In the genomic region with DNA sequence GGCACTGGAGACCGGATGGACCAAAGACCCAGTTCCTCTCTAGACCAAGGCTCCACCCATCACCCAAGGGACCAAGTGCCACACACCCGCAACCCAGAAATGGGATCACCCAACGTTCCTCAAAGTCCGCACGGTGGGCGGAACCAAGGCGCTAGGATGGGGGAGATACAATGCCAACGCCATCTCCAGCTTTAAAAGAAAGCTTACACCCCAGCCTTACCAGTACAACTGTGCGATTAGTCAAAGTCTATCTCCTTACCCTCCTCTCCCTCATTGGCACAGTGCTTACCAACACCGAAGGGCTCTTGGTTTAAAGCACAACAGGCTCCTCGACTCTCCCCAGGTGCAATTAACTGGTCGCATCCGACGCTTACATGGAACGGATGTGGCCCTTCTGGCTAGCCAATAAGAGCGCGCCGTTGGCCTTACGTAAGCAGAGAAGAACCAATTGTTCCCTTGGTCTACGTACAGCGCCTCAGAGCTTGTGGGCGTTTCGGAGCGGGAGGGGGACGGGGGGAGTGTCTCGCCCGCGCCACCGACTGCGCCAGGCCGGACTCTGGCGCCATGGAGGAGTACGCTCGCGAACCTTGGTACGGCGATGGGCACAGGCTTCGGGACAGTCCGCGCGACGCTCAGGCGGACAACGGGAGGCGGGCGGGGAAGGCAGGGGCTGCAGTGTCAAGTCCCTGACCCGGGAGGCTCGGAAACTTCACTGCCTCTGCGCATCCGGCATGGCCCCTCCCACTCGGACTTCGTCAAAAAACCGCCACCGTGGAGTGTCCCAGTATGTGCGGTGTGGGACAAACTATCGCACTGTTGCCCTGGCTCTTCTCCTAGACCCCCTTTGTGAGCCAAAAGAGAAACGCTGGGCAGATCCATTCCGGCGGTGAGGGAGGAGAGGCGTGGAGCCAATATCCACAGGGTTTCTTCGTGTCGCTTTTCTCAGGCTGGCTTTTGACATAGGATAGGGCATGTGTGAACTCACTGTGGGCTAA, we compare ENCODE assay signal across 8 mouse cellular contexts. TPM values are rescaled to one million over a fixed set of nuclear protein-coding genes. Genes with fewer than 3 reads are reported as not detected.
DNase-seq lines count a peak whose midpoint lies in the region; ATAC-seq lines count a peak whose summit lies in the region.

TSS of gene Pqbp1 (minus strand) at position 390 of the 995 bp plus-strand sequence.
TSS of gene Timm17b (plus strand) at position 478 of the 995 bp plus-strand sequence.

- H3K4me3 ChIP-seq in hindbrain, embryonic 11.5 days (ENCODE audit: low read depth, low read length): peak within 1 kb of the TSS; percentile 58

- H3K9me3 ChIP-seq in hindbrain, embryonic 11.5 days (ENCODE audit: control insufficient read depth, low read length): no peaks in the 10 kb centered on the region

- peak; percentile 93 for DNase-seq in Muller cell, postnatal 12 days (ENCODE audit: inconsistent ontology term)
- peak; percentile 95 for DNase-seq in cerebellum, adult 9-11 months
- DNase-seq in frontal cortex, adult 2 months (ENCODE audit: extremely low spot score in 1 of 2, low spot score in 1 of 2): peak; percentile 81 to 89
- peak; percentile 87 for DNase-seq in hindbrain, embryonic 11.5 days (ENCODE audit: low spot score)
- DNase-seq in layer of hippocampus, postnatal 10 days (ENCODE audit: low spot score in 2 of 2): peak; percentile 72 to 81
- peak; percentile 93 for DNase-seq in lung, postnatal 10 days
- DNase-seq in ovary, postnatal 36 days (ENCODE audit: low spot score): peak; percentile 80
- peak; percentile 84 for DNase-seq in thymus, postnatal 25 days

- WGBS in hindbrain, embryonic 11.5 days: 14% methylated on average over 52 of the region's 62 CpGs

- H3K27ac ChIP-seq in hindbrain, embryonic 11.5 days (ENCODE audit: low read depth, low read length): peak within 1 kb of the TSS; percentile 59

- H3K4me1 ChIP-seq in hindbrain, embryonic 11.5 days (replicated peaks; ENCODE audit: control insufficient read depth, insufficient read depth, low read length): no peaks in the 10 kb centered on the region

- peak within 1 kb of the TSS; percentile 42 for H3K4me2 ChIP-seq in hindbrain, embryonic 11.5 days (replicated peaks; ENCODE audit: low read depth, low read length)

- H3K36me3 ChIP-seq in hindbrain, embryonic 11.5 days (ENCODE audit: control insufficient read depth, insufficient read depth, low read length): no peaks in the 10 kb centered on the region

- peak; percentile 99 for ATAC-seq in hindbrain, embryonic 11.5 days (ENCODE audit: low FRiP score)

- H3K9ac ChIP-seq in hindbrain, embryonic 11.5 days (ENCODE audit: low read depth, low read length): peak within 1 kb of the TSS; percentile 62

- no peaks in the 10 kb centered on the region for H3K27me3 ChIP-seq in hindbrain, embryonic 11.5 days (ENCODE audit: control insufficient read depth, insufficient read depth, low read length)

RNA-seq across cellular contexts. Expression of gene Pqbp1, which starts in this region (rescaled TPM):
- polyA plus RNA-seq in frontal cortex, adult 2 months (2012; rRNA removed): 188 and 192 TPM in 2 replicates
- 155 and 161 TPM in 2 replicates for polyA plus RNA-seq in hindbrain, embryonic 11.5 days (2014; fragmentation: Nextera tagmentation; extraction: Ambion mirVana)
- 10 to 100 TPM; 79.4 to 87.7 TPM for total RNA-seq in layer of hippocampus, postnatal 10 days (2021)

RNA-seq across cellular contexts. Expression of gene Timm17b, which starts in this region (rescaled TPM):
- polyA plus RNA-seq in frontal cortex, adult 2 months (2012; rRNA removed): 17.8 and 20.3 TPM in 2 replicates
- polyA plus RNA-seq in hindbrain, embryonic 11.5 days (2014; fragmentation: Nextera tagmentation; extraction: Ambion mirVana): 168 and 179 TPM in 2 replicates
- 10 to 100 TPM; 31.8 to 33.2 TPM for total RNA-seq in layer of hippocampus, postnatal 10 days (2021)

Comparison
In these comparisons a context has a peak if more than half of its experiments do, and no peak if none do; other contexts are left out.
1. Peak in every context shown above with its lines: DNase-seq, ATAC-seq, H3K4me3 ChIP-seq and H3K27ac ChIP-seq.